Mouse (Mus musculus) embryonic facial prominence, embryonic 10.5 days (tissue): ENCODE measurements at regions not wholly inside any gene's neighbourhood (a gene's known extent, or its start where the extent isn't known, plus 50 kb on each side); places are given as distances from the start of the nearest gene placed in this dataset.
A peak's percentile ranks its signal among the peaks of the same experiment; 100 is the strongest.

Source experiments
- DNase-seq: peaks from one replicate; pipeline ENCODE4 v3.0.0-alpha.2; 2017; ENCODE audit warnings: low spot score
- H3K27ac ChIP-seq: fragments of 300-500 bp; sonication (generic); replicated peaks from 2 replicates; pipeline ENCODE4 v1.5.1; 2016; ENCODE audit warnings: mild to moderate bottlenecking
- H3K27me3 ChIP-seq: fragments of 300-500 bp; sonication (generic); replicated peaks from 2 replicates; pipeline ENCODE4 v1.6.1; 2016; ENCODE audit warnings: low read depth, mild to moderate bottlenecking; ENCODE audit not compliant: poor library complexity, severe bottlenecking
- H3K36me3 ChIP-seq: fragments of 300-500 bp; sonication (generic); replicated peaks from 2 replicates; pipeline ENCODE4 v1.6.1; 2016; ENCODE audit warnings: mild to moderate bottlenecking, moderate library complexity
- H3K4me1 ChIP-seq: fragments of 300-500 bp; sonication (generic); 2 replicates; pipeline ENCODE4 v1.6.1; 2016
- H3K4me3 ChIP-seq: fragments of 300-500 bp; sonication (generic); 2 replicates; pipeline ENCODE4 v1.5.1; 2016; ENCODE audit warnings: mild to moderate bottlenecking, moderate library complexity
- H3K9me3 ChIP-seq: fragments of 300-500 bp; sonication (generic); 2 replicates; pipeline ENCODE4 v1.6.1; 2016; ENCODE audit warnings: mild to moderate bottlenecking
- WGBS: fragments of 180-500 bp; shearing (Covaris S2); methylation state at CpG from one replicate; pipeline ENCODE4 v1.1.7; 2016; 5-methylcytosine and 5-hydroxymethylcytosine counted together

GRCm38 (mm10) chr12:20233454-20233831 is 279.1 kb downstream of the Gm21863 start:
- Histone ChIP-seq H3K4me1 (no peaks in the 10 kb centered on the region), H3K9me3 (peaks cover 70% of the 10 kb centered on the region), H3K27me3 (peaks cover 50% of the 10 kb centered on the region), H3K36me3 (peaks cover 54% of the 10 kb centered on the region), H3K27ac (no peak overlapping the region), H3K4me3 (no peak overlapping the region)
- WGBS: 69% methylated on average over 17 of the region's 17 CpGs
- peak; percentile 30 for DNase-seq

- Histone ChIP-seq H3K9me3 (peaks cover 68% of the 10 kb centered on the region), H3K36me3 (peaks cover 52% of the 10 kb centered on the region)
- WGBS: 71% methylated on average over 25 of the region's 25 CpGs
Measured at GRCm38 (mm10) chr12:20233871-20234307, 279.6 kb downstream of the Gm21863 start.

More at GRCm38 (mm10) chr12:20233871-20234307, 279.6 kb downstream of the Gm21863 start:
- Histone ChIP-seq H3K27ac (no peak overlapping the region), H3K4me1 (no peaks in the 10 kb centered on the region), H3K4me3 (no peak overlapping the region), H3K27me3 (peaks cover 48% of the 10 kb centered on the region)
- DNase-seq: peak; percentile 46
